Mouse (Mus musculus): ENCODE results near the gene Ano10.

- TF ChIP-seq CTCF (IDR thresholded peaks at IDR 0.05; ENCODE audit: borderline replicate concordance, insufficient read depth, low read depth, low read length) (no peak), POLR2A (IDR thresholded peaks at IDR 0.05; ENCODE audit: borderline replicate concordance, insufficient read depth, low read length) (no peak)
Observed at GRCm38 (mm10) chr9:122273879-122274278, 20.3 kb downstream of the Ano10 start.

All from cerebellum, adult 2 months (tissue).